Mouse (Mus musculus): ENCODE measurements around the gene Mfn2. TPM values are rescaled to one million over a fixed set of nuclear protein-coding genes. Genes with fewer than 3 reads are reported as not detected.
"Not testable (repeated sequence)": the region's sequence is repeated elsewhere in the genome, so short reads cannot be mapped to it uniquely, and the experiment has no call there.

Gene Mfn2
- polyA plus RNA-seq, 1 experiment from 2014 or later, result 45.4 TPM

DNA sequence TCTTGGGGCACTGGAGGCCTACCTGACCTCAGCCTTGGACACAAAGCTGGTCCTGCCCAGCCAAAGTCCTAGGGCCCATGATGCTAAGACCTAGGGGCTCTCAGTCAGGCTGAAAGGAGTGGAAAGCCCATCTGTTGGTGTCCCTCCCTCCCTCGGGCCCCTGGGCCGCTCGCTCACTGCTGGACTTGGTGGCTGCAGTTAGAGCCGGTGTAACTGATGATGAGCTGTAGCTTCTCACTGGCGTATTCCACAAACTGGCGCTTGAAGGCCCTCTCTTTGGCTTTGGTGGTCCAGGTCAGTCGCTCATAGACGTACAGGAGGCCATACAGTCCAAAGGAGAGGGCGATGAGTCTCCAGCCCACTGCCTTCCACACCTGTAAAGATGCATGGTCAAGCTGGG is 26.0 kb downstream of the Mfn2 start:
- 95% methylated on average over 9 of the region's 9 CpGs for WGBS
- no peaks in the 10 kb centered on the region for H3K27me3 ChIP-seq (ENCODE audit: insufficient read depth, low read length)
- no peak overlapping the region for H3K4me3 ChIP-seq (ENCODE audit: low read length)
- H3K9ac ChIP-seq (replicated peaks; ENCODE audit: low read length), result no peak overlapping the region
- H3K27ac ChIP-seq (ENCODE audit: low read length), result no peak overlapping the region
- no peak overlapping the region for H3K4me2 ChIP-seq (replicated peaks; ENCODE audit: low read depth, low read length)
- no peaks in the 10 kb centered on the region for H3K4me1 ChIP-seq (ENCODE audit: insufficient read depth, low read length)
- H3K36me3 ChIP-seq (ENCODE audit: insufficient read depth, low read length), result peaks cover 84% of the 10 kb centered on the region
- no peaks in the 10 kb centered on the region for H3K9me3 ChIP-seq (ENCODE audit: low read length)
- no peak for ATAC-seq (ENCODE audit: low FRiP score, low TSS enrichment)

DNA sequence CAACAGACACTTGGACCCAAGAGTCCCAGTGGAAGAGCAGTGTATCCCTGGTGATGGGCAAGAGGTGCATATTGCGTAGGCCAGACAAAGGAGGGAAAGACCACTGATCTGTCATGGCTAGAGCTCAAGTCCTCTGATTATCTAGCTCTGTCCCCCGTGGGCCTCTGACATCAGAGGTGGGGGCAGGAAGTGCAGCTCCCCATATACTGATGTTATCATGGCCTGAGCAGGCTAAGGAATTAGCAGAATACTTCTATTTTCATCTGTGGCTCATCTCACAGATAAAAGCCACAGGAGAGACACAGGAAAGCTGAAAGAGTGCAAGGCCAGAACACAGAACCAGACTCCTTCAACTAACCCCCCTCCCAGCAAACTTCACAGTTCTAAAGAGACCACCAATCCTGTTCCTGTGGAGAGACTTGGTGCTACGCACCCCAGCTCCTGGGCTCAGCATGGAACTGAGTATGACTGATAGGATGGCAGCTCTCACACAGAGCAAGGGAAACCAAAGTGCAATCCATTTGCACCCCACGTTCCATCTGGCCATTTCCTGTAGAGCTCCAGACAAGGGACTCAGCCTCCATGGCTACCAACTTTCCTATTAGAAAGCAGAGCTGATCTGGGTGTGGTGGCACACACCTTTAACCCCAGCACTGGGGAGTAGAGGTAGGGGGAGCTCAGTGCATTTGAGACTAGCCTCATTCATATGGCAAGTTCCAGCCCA is 28.5 kb downstream of the Mfn2 start:
- Histone ChIP-seq H3K4me3 (ENCODE audit: low read length) (no peak overlapping the region), H3K4me2 (replicated peaks; ENCODE audit: low read depth, low read length) (no peak overlapping the region), H3K27me3 (ENCODE audit: insufficient read depth, low read length) (no peaks in the 10 kb centered on the region), H3K9me3 (ENCODE audit: low read length) (no peaks in the 10 kb centered on the region), H3K36me3 (ENCODE audit: insufficient read depth, low read length) (peaks cover 82% of the 10 kb centered on the region), H3K27ac (ENCODE audit: low read length) (no peak overlapping the region), H3K9ac (replicated peaks; ENCODE audit: low read length) (no peak overlapping the region), H3K4me1 (ENCODE audit: insufficient read depth, low read length) (no peaks in the 10 kb centered on the region)
- ATAC-seq (ENCODE audit: low FRiP score, low TSS enrichment), result no peak
- WGBS, result 85% methylated on average over 4 of the region's 4 CpGs

DNA sequence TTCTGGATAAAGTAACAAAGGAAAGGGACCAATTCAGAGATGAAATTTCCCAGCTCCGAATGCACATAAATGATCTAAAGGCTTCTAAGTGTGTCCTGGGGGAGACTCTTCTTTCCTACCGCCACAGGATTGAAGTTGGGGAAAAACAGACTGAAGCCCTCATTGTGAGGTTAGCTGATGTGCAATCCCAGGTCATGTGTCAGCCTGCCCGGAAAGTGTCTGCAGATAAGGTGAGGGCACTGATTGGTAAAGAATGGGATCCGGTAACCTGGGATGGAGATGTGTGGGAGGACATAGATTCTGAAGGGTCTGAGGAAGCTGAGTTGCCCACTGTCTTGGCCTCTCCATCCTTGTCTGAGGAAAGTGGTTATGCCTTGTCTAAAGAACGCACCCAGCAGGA is 35.3 kb downstream of the Mfn2 start:
- Histone ChIP-seq H3K36me3 (ENCODE audit: insufficient read depth, low read length) (peaks cover 44% of the 10 kb centered on the region), H3K4me2 (replicated peaks; ENCODE audit: low read depth, low read length) (peak overlapping the region; percentile 84), H3K4me1 (ENCODE audit: insufficient read depth, low read length) (peaks cover 21% of the 10 kb centered on the region), H3K27me3 (ENCODE audit: insufficient read depth, low read length) (no peaks in the 10 kb centered on the region), H3K27ac (ENCODE audit: low read length) (peak overlapping the region; percentile 51), H3K4me3 (ENCODE audit: low read length) (peak overlapping the region; percentile 66), H3K9ac (replicated peaks; ENCODE audit: low read length) (peak overlapping the region; percentile 83), H3K9me3 (ENCODE audit: low read length) (no peaks in the 10 kb centered on the region)
- 7% methylated on average over 5 of the region's 5 CpGs for WGBS
- ATAC-seq (ENCODE audit: low FRiP score, low TSS enrichment), result no peak

DNA sequence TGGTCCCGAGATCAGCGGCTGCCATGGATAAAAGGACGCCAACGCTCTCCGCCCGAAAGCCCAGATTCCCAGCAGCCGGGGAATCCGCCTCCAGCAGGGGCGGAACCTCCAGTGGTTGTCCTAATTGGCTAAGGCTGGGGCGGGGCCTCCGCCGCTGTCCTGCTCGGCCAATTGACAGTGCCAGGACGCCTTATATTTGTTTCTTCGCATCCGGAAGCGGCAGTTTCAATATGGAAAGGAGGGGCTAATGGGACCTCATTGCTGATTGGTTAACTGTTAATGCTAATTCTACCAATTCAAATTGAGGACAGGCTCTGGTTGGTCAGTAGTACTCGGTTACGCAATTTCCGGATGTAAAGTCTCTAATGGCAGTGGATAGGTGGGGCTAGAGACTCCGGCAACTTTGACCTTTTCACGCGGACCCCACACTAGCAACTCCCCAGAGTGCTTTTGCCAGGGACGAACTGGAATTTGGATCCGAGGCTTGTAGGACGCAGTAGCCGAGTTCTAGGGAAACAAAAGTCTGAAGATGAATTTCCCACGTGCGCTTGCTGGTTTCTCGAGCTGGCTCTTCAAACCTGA is 36.0 kb downstream of the Mfn2 start, which contains the start of the genes Miip and Fv1:
TSS of gene Miip (minus strand) at position 367 of the 582 bp plus-strand sequence.
TSS of gene Fv1 (plus strand) at position 530 of the 582 bp plus-strand sequence.
- Histone ChIP-seq H3K27ac (ENCODE audit: low read length) (peak within 1 kb of the TSS; percentile 82), H3K36me3 (ENCODE audit: insufficient read depth, low read length) (peaks cover 37% of the 10 kb centered on the region), H3K4me1 (ENCODE audit: insufficient read depth, low read length) (peaks cover 21% of the 10 kb centered on the region), H3K27me3 (ENCODE audit: insufficient read depth, low read length) (no peaks in the 10 kb centered on the region), H3K9me3 (ENCODE audit: low read length) (no peaks in the 10 kb centered on the region), H3K4me2 (replicated peaks; ENCODE audit: low read depth, low read length) (peak within 1 kb of the TSS; percentile 84), H3K9ac (replicated peaks; ENCODE audit: low read length) (peak within 1 kb of the TSS; percentile 83), H3K4me3 (ENCODE audit: low read length) (peak within 1 kb of the TSS; percentile 66)
- under 1% methylated on average over 30 of the region's 30 CpGs for WGBS
- peak; percentile 99 for ATAC-seq (ENCODE audit: low FRiP score, low TSS enrichment)

DNA sequence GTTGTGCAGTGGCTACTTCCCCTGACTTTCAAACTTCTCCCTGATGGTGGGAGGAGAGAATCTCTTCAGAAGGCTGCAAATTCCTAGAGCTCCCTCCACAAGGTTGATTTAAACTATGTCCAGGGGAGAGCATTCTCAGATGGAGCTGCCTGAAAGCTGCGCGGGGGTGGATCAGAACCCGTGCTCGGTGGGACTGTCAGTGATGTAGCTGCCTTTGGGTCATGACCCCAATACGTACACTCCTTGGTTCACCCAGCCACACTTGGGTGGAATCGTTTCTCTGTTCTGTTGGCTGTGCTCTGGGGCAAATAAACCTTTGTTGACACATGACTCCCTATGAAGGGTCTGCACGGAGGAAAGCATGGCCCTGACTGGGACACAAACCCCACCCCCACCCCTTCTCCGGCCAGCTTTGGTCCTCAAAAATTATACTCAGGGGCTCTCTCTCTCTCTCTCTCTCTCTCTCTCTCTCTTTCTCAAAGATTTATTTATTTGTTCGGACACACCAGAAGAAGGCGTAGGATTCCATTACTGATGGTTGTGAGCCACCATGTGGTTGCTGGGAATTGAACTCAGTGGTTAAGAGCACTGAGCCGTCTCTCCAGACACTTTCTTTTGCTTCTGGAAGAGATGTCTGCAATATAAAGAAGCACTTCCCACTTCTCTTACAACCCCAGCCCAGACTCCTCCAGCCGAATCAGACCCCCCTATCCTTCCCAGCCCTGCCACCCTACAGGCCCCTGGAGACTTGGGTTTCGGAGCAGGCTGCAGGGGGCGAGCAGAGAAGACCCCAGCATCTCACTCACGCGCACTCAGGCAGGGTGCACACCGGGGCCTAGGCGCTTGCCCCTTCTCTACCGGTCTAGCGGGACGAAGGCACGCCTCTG is 36.7 kb downstream of the Mfn2 start:
- H3K36me3 ChIP-seq (ENCODE audit: insufficient read depth, low read length), result peaks cover 30% of the 10 kb centered on the region

DNA sequence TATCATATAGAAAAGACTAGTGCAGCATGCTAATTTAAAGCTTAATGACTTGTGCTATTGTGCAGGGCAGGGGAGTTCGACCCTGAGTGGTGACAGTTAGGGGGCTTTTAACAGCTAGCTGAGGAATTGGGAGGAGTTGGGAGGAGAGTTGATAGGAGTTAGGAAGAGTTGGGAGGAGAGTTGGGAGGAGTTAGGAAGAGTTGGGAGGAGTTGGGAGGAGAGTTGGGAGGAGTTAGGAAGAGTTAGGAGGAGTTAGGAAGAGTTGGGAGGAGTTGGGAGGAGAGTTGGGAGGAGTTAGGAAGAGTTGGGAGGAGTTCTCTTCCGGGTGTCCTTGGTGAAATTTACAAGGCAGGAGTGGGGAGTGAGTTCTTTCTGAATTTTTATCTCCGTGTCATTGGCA is 37.7 kb downstream of the Mfn2 start:
- H3K4me2 ChIP-seq (replicated peaks; ENCODE audit: low read depth, low read length), result 0 out of 2 replicates have a peak overlapping the region, but pooled peaks have one; percentile 66
- not testable (repeated sequence) for ATAC-seq (ENCODE audit: low FRiP score, low TSS enrichment)

More for the DNA sequence above, 36.7 kb downstream of the Mfn2 start:
- H3K27ac ChIP-seq (ENCODE audit: low read length), result peak overlapping the region; percentile 82
- H3K9me3 ChIP-seq (ENCODE audit: low read length), result no peaks in the 10 kb centered on the region
- peak overlapping the region; percentile 73 for H3K9ac ChIP-seq (replicated peaks; ENCODE audit: low read length)
- no peaks in the 10 kb centered on the region for H3K27me3 ChIP-seq (ENCODE audit: insufficient read depth, low read length)
- WGBS, result 2% methylated on average over 22 of the region's 22 CpGs
- H3K4me3 ChIP-seq (ENCODE audit: low read length), result peak overlapping the region; percentile 66
- H3K4me1 ChIP-seq (ENCODE audit: insufficient read depth, low read length), result peaks cover 21% of the 10 kb centered on the region
- ATAC-seq (ENCODE audit: low FRiP score, low TSS enrichment), result no peak
- peak overlapping the region; percentile 66 for H3K4me2 ChIP-seq (replicated peaks; ENCODE audit: low read depth, low read length)

DNA sequence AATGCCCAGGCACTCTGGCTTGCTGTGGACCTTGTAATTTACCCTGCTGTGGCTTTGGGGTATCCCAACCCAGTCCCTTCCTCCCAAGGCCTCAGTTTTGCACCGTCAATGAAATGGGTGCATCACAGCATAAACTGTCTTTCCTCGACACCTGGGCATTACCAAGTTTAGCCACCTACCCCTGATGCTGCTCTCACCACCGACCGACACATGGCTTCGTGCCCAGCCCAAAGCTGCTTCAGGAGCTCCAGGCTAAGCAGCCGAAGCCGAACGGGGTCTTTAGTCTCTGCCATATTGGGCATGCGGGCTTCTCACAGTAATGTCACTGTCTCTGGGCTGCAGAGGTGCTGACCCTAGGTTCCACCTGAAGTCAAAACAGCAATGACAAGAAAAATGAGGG is 38.4 kb downstream of the Mfn2 start:
- H3K4me1 ChIP-seq (ENCODE audit: insufficient read depth, low read length), result peaks cover 21% of the 10 kb centered on the region
- WGBS, result 90% methylated on average over 9 of the region's 9 CpGs
- H3K27me3 ChIP-seq (ENCODE audit: insufficient read depth, low read length), result no peaks in the 10 kb centered on the region
- no peak overlapping the region for H3K9ac ChIP-seq (replicated peaks; ENCODE audit: low read length)
- H3K36me3 ChIP-seq (ENCODE audit: insufficient read depth, low read length), result peaks cover 31% of the 10 kb centered on the region
- no peaks in the 10 kb centered on the region for H3K9me3 ChIP-seq (ENCODE audit: low read length)
- H3K4me2 ChIP-seq (replicated peaks; ENCODE audit: low read depth, low read length), result no peak overlapping the region
- H3K4me3 ChIP-seq (ENCODE audit: low read length), result no peak overlapping the region
- no peak overlapping the region for H3K27ac ChIP-seq (ENCODE audit: low read length)
- no peak for ATAC-seq (ENCODE audit: low FRiP score, low TSS enrichment)

More for the DNA sequence above, 37.7 kb downstream of the Mfn2 start:
- H3K27ac ChIP-seq (ENCODE audit: low read length); H3K9me3 ChIP-seq (ENCODE audit: low read length); H3K9ac ChIP-seq (replicated peaks; ENCODE audit: low read length); H3K4me3 ChIP-seq (ENCODE audit: low read length); H3K27me3 ChIP-seq (ENCODE audit: insufficient read depth, low read length): not testable (repeated sequence)
- H3K36me3 ChIP-seq (ENCODE audit: insufficient read depth, low read length), result peaks cover 29% of the 10 kb centered on the region
- 28% methylated on average over 3 of the region's 3 CpGs for WGBS
- H3K4me1 ChIP-seq (ENCODE audit: insufficient read depth, low read length), result peaks cover 21% of the 10 kb centered on the region

DNA sequence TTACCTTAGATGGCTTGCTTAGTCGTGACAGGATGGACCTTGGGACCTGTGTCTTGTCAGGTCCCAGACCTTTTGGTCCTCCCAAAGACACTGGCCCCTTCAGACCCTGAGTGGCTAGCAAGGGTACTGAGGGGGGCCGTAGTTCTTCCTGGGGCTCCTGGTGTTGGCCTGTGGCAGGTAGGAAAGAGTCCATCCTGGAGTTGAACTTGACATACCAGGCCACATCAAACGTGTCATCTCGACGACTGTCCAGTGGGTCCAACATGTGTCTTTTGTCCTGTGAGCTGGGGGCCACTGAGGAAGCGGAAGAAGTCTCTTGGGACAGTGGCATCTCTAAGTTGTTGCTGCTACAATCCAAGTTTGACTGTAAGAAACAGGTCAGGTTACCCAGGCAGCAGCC is 38.9 kb downstream of the Mfn2 start:
- no peak overlapping the region for H3K4me3 ChIP-seq (ENCODE audit: low read length)
- no peak for ATAC-seq (ENCODE audit: low FRiP score, low TSS enrichment)
- H3K4me1 ChIP-seq (ENCODE audit: insufficient read depth, low read length), result peaks cover 21% of the 10 kb centered on the region
- no peak overlapping the region for H3K9ac ChIP-seq (replicated peaks; ENCODE audit: low read length)
- H3K4me2 ChIP-seq (replicated peaks; ENCODE audit: low read depth, low read length), result no peak overlapping the region
- whole genome bisulfite sequencing, result 93% methylated on average over 6 of the region's 6 CpGs
- H3K27me3 ChIP-seq (ENCODE audit: insufficient read depth, low read length), result no peaks in the 10 kb centered on the region
- H3K36me3 ChIP-seq (ENCODE audit: insufficient read depth, low read length), result peaks cover 33% of the 10 kb centered on the region
- no peak overlapping the region for H3K27ac ChIP-seq (ENCODE audit: low read length)
- H3K9me3 ChIP-seq (ENCODE audit: low read length), result no peaks in the 10 kb centered on the region

DNA sequence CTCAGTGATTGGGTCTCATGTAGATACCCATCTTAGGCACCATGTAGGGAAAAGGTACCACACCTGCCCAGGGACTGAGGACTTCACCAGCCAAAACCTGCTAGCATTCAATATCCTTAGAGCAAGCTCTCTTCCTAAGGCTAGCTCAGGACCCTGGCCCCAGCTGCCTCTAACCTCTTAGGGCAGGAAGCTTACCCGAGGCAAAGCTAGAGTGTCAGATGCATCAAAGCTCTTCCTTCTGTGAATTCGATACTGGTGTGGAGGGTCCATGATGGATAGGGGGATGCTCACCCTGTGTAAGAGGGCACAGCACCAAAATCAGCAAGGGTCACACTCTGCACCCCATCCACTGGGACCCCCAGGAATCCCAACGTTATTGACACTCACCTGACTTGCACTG is 42.5 kb downstream of the Mfn2 start:
- 74% methylated on average over 3 of the region's 3 CpGs for WGBS

More for the DNA sequence above, 42.5 kb downstream of the Mfn2 start:
- H3K4me1 ChIP-seq (ENCODE audit: insufficient read depth, low read length), result no peaks in the 10 kb centered on the region
- no peak overlapping the region for H3K27ac ChIP-seq (ENCODE audit: low read length)
- peaks cover 38% of the 10 kb centered on the region for H3K36me3 ChIP-seq (ENCODE audit: insufficient read depth, low read length)
- H3K4me2 ChIP-seq (replicated peaks; ENCODE audit: low read depth, low read length), result no peak overlapping the region
- no peak overlapping the region for H3K4me3 ChIP-seq (ENCODE audit: low read length)
- ATAC-seq (ENCODE audit: low FRiP score, low TSS enrichment), result no peak
- no peaks in the 10 kb centered on the region for H3K9me3 ChIP-seq (ENCODE audit: low read length)
- no peaks in the 10 kb centered on the region for H3K27me3 ChIP-seq (ENCODE audit: insufficient read depth, low read length)
- H3K9ac ChIP-seq (replicated peaks; ENCODE audit: low read length), result no peak overlapping the region

All from kidney, embryonic 16.5 days (tissue).